Mouse (Mus musculus): ENCODE results near the gene Tas2r119. TPM values are rescaled to one million over a fixed set of nuclear protein-coding genes. Genes with fewer than 3 reads are reported as not detected.
"Not testable (repeated sequence)": the region's sequence is repeated elsewhere in the genome, so short reads cannot be mapped to it uniquely, and the experiment has no call there.

Gene Tas2r119
- polyA plus RNA-seq, 1 experiment from 2014 or later: not detected

- Histone ChIP-seq H3K36me3 (no peaks in the 10 kb centered on the region), H3K4me2 (replicated peaks) (no peak overlapping the region), H3K4me1 (replicated peaks) (no peaks in the 10 kb centered on the region), H3K27me3 (replicated peaks) (no peaks in the 10 kb centered on the region), H3K27ac (no peak overlapping the region), H3K4me3 (replicated peaks) (no peak overlapping the region), H3K9ac (no peak overlapping the region), H3K9me3 (no peaks in the 10 kb centered on the region)
- WGBS: 78% methylated on average over 1 of the region's 1 CpGs
- no peak for ATAC-seq
Measured at GRCm38 (mm10) chr15:32182026-32182425, 4.9 kb downstream of the Tas2r119 start.

- no peak for ATAC-seq
- no peaks in the 10 kb centered on the region for H3K4me1 ChIP-seq (replicated peaks)
- H3K4me3 ChIP-seq (replicated peaks): no peak overlapping the region
- no peak overlapping the region for H3K4me2 ChIP-seq (replicated peaks)
- no peaks in the 10 kb centered on the region for H3K36me3 ChIP-seq
- no peaks in the 10 kb centered on the region for H3K27me3 ChIP-seq (replicated peaks)
- no peaks in the 10 kb centered on the region for H3K9me3 ChIP-seq
- no peak overlapping the region for H3K9ac ChIP-seq
- H3K27ac ChIP-seq: no peak overlapping the region
Measured at GRCm38 (mm10) chr15:32184964-32185363, 7.9 kb downstream of the Tas2r119 start.

GRCm38 (mm10) chr15:32189879-32190278 is 12.8 kb downstream of the Tas2r119 start:
- Histone ChIP-seq H3K9ac (no peak overlapping the region), H3K36me3 (no peaks in the 10 kb centered on the region), H3K4me3 (replicated peaks) (no peak overlapping the region), H3K4me2 (replicated peaks) (no peak overlapping the region), H3K9me3 (no peaks in the 10 kb centered on the region), H3K27ac (no peak overlapping the region), H3K4me1 (replicated peaks) (no peaks in the 10 kb centered on the region), H3K27me3 (replicated peaks) (no peaks in the 10 kb centered on the region)
- ATAC-seq: no peak
- 39% methylated on average over 3 of the region's 3 CpGs for WGBS

GRCm38 (mm10) chr15:32190436-32190835 is 13.3 kb downstream of the Tas2r119 start:
- Histone ChIP-seq H3K4me3 (replicated peaks) (no peak overlapping the region), H3K9ac (no peak overlapping the region), H3K27ac (no peak overlapping the region), H3K9me3 (no peaks in the 10 kb centered on the region), H3K4me2 (replicated peaks) (no peak overlapping the region), H3K4me1 (replicated peaks) (no peaks in the 10 kb centered on the region), H3K36me3 (no peaks in the 10 kb centered on the region), H3K27me3 (replicated peaks) (no peaks in the 10 kb centered on the region)
- 57% methylated on average over 6 of the region's 6 CpGs for WGBS
- peak; percentile 89 for ATAC-seq

GRCm38 (mm10) chr15:32192948-32193347 is 15.9 kb downstream of the Tas2r119 start:
- no peak overlapping the region for H3K27ac ChIP-seq

GRCm38 (mm10) chr15:32198076-32198475 is 21.0 kb downstream of the Tas2r119 start:
- H3K27me3 ChIP-seq (replicated peaks): no peaks in the 10 kb centered on the region
- no peak overlapping the region for H3K4me2 ChIP-seq (replicated peaks)
- H3K27ac ChIP-seq: no peak overlapping the region
- 0 out of 2 replicates have a peak, but pooled peaks cover 2% of the 10 kb centered on the region for H3K4me1 ChIP-seq (replicated peaks)
- no peak overlapping the region for H3K4me3 ChIP-seq (replicated peaks)
- WGBS: 69% methylated on average over 9 of the region's 9 CpGs
- no peak overlapping the region for H3K9ac ChIP-seq
- no peaks in the 10 kb centered on the region for H3K9me3 ChIP-seq
- no peaks in the 10 kb centered on the region for H3K36me3 ChIP-seq
- ATAC-seq: no peak

More at GRCm38 (mm10) chr15:32192948-32193347, 15.9 kb downstream of the Tas2r119 start:
- peak; percentile 35; the same call in 1 of the 2 replicates for ATAC-seq
- no peak overlapping the region for H3K4me2 ChIP-seq (replicated peaks)
- no peaks in the 10 kb centered on the region for H3K9me3 ChIP-seq
- no peak overlapping the region for H3K9ac ChIP-seq
- 41% methylated on average over 1 of the region's 1 CpGs for WGBS
- no peak overlapping the region for H3K4me3 ChIP-seq (replicated peaks)
- no peaks in the 10 kb centered on the region for H3K36me3 ChIP-seq
- no peaks in the 10 kb centered on the region for H3K4me1 ChIP-seq (replicated peaks)
- no peaks in the 10 kb centered on the region for H3K27me3 ChIP-seq (replicated peaks)

GRCm38 (mm10) chr15:32198561-32198960 is 21.5 kb downstream of the Tas2r119 start:
- Histone ChIP-seq H3K9ac (no peak overlapping the region), H3K4me3 (replicated peaks) (no peak overlapping the region), H3K27me3 (replicated peaks) (no peaks in the 10 kb centered on the region), H3K4me1 (replicated peaks) (0 out of 2 replicates have a peak, but pooled peaks cover 2% of the 10 kb centered on the region), H3K36me3 (no peaks in the 10 kb centered on the region), H3K27ac (no peak overlapping the region), H3K9me3 (no peaks in the 10 kb centered on the region), H3K4me2 (replicated peaks) (no peak overlapping the region)
- WGBS: 76% methylated on average over 5 of the region's 5 CpGs
- ATAC-seq: no peak

- Histone ChIP-seq H3K36me3 (no peaks in the 10 kb centered on the region), H3K27ac (no peak overlapping the region), H3K9ac (no peak overlapping the region), H3K9me3 (no peaks in the 10 kb centered on the region), H3K27me3 (replicated peaks) (no peaks in the 10 kb centered on the region), H3K4me1 (replicated peaks) (no peaks in the 10 kb centered on the region), H3K4me2 (replicated peaks) (no peak overlapping the region), H3K4me3 (replicated peaks) (no peak overlapping the region)
- no peak for ATAC-seq
- 76% methylated on average over 5 of the region's 5 CpGs for WGBS
Measured at GRCm38 (mm10) chr15:32203242-32203641, 26.2 kb downstream of the Tas2r119 start.

- no peaks in the 10 kb centered on the region for H3K36me3 ChIP-seq
- 86% methylated on average over 10 of the region's 10 CpGs for WGBS
- no peak overlapping the region for H3K4me2 ChIP-seq (replicated peaks)
- H3K9me3 ChIP-seq: no peaks in the 10 kb centered on the region
- H3K4me3 ChIP-seq (replicated peaks): no peak overlapping the region
- no peaks in the 10 kb centered on the region for H3K27me3 ChIP-seq (replicated peaks)
- H3K4me1 ChIP-seq (replicated peaks): no peaks in the 10 kb centered on the region
- ATAC-seq: no peak
- no peak overlapping the region for H3K9ac ChIP-seq
- no peak overlapping the region for H3K27ac ChIP-seq
Measured at GRCm38 (mm10) chr15:32204908-32205307, 27.8 kb downstream of the Tas2r119 start.

- H3K4me2 ChIP-seq (replicated peaks): not testable (repeated sequence)
- WGBS: 88% methylated on average over 10 of the region's 10 CpGs
Measured at GRCm38 (mm10) chr15:32214687-32215086, 37.6 kb downstream of the Tas2r119 start.

GRCm38 (mm10) chr15:32223028-32223427 is 45.9 kb downstream of the Tas2r119 start:
- 83% methylated on average over 7 of the region's 7 CpGs for whole genome bisulfite sequencing
- Histone ChIP-seq H3K27me3 (replicated peaks) (no peaks in the 10 kb centered on the region), H3K4me1 (replicated peaks) (no peaks in the 10 kb centered on the region), H3K4me3 (replicated peaks) (no peak overlapping the region), H3K9ac (no peak overlapping the region), H3K9me3 (no peaks in the 10 kb centered on the region), H3K27ac (no peak overlapping the region), H3K4me2 (replicated peaks) (no peak overlapping the region), H3K36me3 (no peaks in the 10 kb centered on the region)
- ATAC-seq: no peak

More at GRCm38 (mm10) chr15:32214687-32215086, 37.6 kb downstream of the Tas2r119 start:
- not testable (repeated sequence) for H3K27me3 ChIP-seq (replicated peaks); ATAC-seq; H3K4me1 ChIP-seq (replicated peaks); H3K9ac ChIP-seq; H3K36me3 ChIP-seq; H3K9me3 ChIP-seq; H3K4me3 ChIP-seq (replicated peaks); H3K27ac ChIP-seq

GRCm38 (mm10) chr15:32225394-32225793 is 48.3 kb downstream of the Tas2r119 start:
- Histone ChIP-seq H3K27ac (no peak overlapping the region), H3K4me1 (replicated peaks) (no peaks in the 10 kb centered on the region), H3K4me2 (replicated peaks) (no peak overlapping the region), H3K4me3 (replicated peaks) (no peak overlapping the region), H3K9ac (no peak overlapping the region), H3K9me3 (no peaks in the 10 kb centered on the region), H3K27me3 (replicated peaks) (no peaks in the 10 kb centered on the region), H3K36me3 (no peaks in the 10 kb centered on the region)
- 68% methylated on average over 3 of the region's 3 CpGs for WGBS
- ATAC-seq: no peak

- peak; percentile 50; the same call in 1 of the 2 replicates for ATAC-seq
- 71% methylated on average over 6 of the region's 6 CpGs for WGBS
- H3K27me3 ChIP-seq (replicated peaks): no peaks in the 10 kb centered on the region
- H3K36me3 ChIP-seq: no peaks in the 10 kb centered on the region
- no peaks in the 10 kb centered on the region for H3K9me3 ChIP-seq
- no peak overlapping the region for H3K9ac ChIP-seq
- no peaks in the 10 kb centered on the region for H3K4me1 ChIP-seq (replicated peaks)
- no peak overlapping the region for H3K4me3 ChIP-seq (replicated peaks)
- H3K27ac ChIP-seq: no peak overlapping the region
- no peak overlapping the region for H3K4me2 ChIP-seq (replicated peaks)
Measured at GRCm38 (mm10) chr15:32226381-32226780, 49.3 kb downstream of the Tas2r119 start.
